Mouse (Mus musculus) MEL (cell line): ENCODE results near the gene 3110040N11Rik. TPM values are rescaled to one million over a fixed set of nuclear protein-coding genes. Genes with fewer than 3 reads are reported as not detected.
A peak's percentile ranks its signal among the peaks of the same experiment; 100 is the strongest.

Experiments
- DNase-seq: peaks from one replicate; pipeline ENCODE4 v3.0.0; 2011; ENCODE audit warnings: low read depth, low spot score
- H3K27ac ChIP-seq: 2 replicates; pipeline ENCODE4 v1.5.1; 2012; ENCODE audit warnings: low read depth, mild to moderate bottlenecking, control low read depth, low read length, moderate library complexity; ENCODE audit not compliant: control insufficient read depth
- H3K27me3 ChIP-seq, 2 experiments: fragments of 150-350 bp in 1 of 2; sonication (generic) in 1 of 2; 2 replicates each; pipeline ENCODE4 v1.6.1; 2012; ENCODE audit warnings: low read length in 2 of 2, mild to moderate bottlenecking in 2 of 2, improper control_type of control experiment in 1 of 2, moderate library complexity in 1 of 2; ENCODE audit not compliant: insufficient read depth in 2 of 2, control insufficient read depth in 1 of 2
- H3K36me3 ChIP-seq, 2 experiments: 2 replicates each; pipeline ENCODE4 v1.6.1; 2012 to 2014; ENCODE audit warnings: low read length in 2 of 2, improper control_type of control experiment in 1 of 2, inconsistent platforms in 1 of 2, mild to moderate bottlenecking in 1 of 2; ENCODE audit not compliant: insufficient read depth in 2 of 2, control insufficient read depth in 1 of 2
- H3K4me1 ChIP-seq, 2 experiments: fragments of 150-350 bp in 1 of 2; sonication (generic) in 1 of 2; 2 replicates each; pipeline ENCODE4 v1.6.1; 2012; ENCODE audit warnings: low read length in 2 of 2, improper control_type of control experiment in 1 of 2, mild to moderate bottlenecking in 1 of 2; ENCODE audit not compliant: insufficient read depth in 2 of 2, control insufficient read depth in 1 of 2
- H3K4me3 ChIP-seq, 2 experiments: fragments of 150-350 bp in 1 of 2; sonication (generic) in 1 of 2; 2 replicates each; pipeline ENCODE4 v1.5.1; 2012; ENCODE audit warnings: low read depth in 2 of 2, low read length in 2 of 2, mild to moderate bottlenecking in 2 of 2, moderate library complexity in 2 of 2, control low read depth in 1 of 2, improper control_type of control experiment in 1 of 2; ENCODE audit not compliant: control insufficient read depth in 1 of 2, insufficient read depth in 1 of 2
- H3K79me2 ChIP-seq: 2 replicates; pipeline ENCODE4 v1.6.1; 2012; ENCODE audit warnings: mild to moderate bottlenecking, low read length, moderate library complexity; ENCODE audit not compliant: control insufficient read depth, poor library complexity, insufficient read depth
- H3K9ac ChIP-seq: 2 replicates; pipeline ENCODE4 v1.6.1; 2012; ENCODE audit warnings: low read depth, mild to moderate bottlenecking, control low read depth, low read length, moderate library complexity; ENCODE audit not compliant: control insufficient read depth, poor library complexity, severe bottlenecking
- H3K9me3 ChIP-seq: fragments of 150-350 bp; sonication (generic); replicated peaks from 2 replicates; pipeline ENCODE4 v1.6.1; 2012; ENCODE audit warnings: mild to moderate bottlenecking, low read length, improper control_type of control experiment, moderate library complexity; ENCODE audit not compliant: insufficient read depth
- CHD2 ChIP-seq: IDR thresholded peaks from 2 replicates; pipeline ENCODE4 v1.6.1; 2011; ENCODE audit warnings: low read length, improper control_type of control experiment
- CTCF ChIP-seq, 3 experiments: IDR thresholded peaks in 2 of 3; conservative IDR thresholded peaks in 1 of 3; 2 replicates each; pipeline ENCODE4 v1.5.1; 2011 to 2012; ENCODE audit warnings: low read length in 3 of 3, low read depth in 2 of 3, mild to moderate bottlenecking in 2 of 3, improper control_type of control experiment in 1 of 3, inconsistent platforms in 1 of 3, mixed read lengths in 1 of 3, moderate library complexity in 1 of 3; ENCODE audit not compliant: control insufficient read depth in 1 of 3, insufficient read depth in 1 of 3, poor library complexity in 1 of 3, severe bottlenecking in 1 of 3
- ELF1 ChIP-seq: IDR thresholded peaks from 2 replicates; pipeline ENCODE4 v1.6.1; 2014; ENCODE audit warnings: low read depth, mild to moderate bottlenecking, inconsistent platforms, low read length, improper control_type of control experiment, moderate library complexity
- EP300 ChIP-seq, 2 experiments: IDR thresholded peaks; 2 replicates each; pipeline ENCODE4 v1.6.1; 2011; ENCODE audit warnings: improper control_type of control experiment in 2 of 2, low read length in 2 of 2, low read depth in 1 of 2, mild to moderate bottlenecking in 1 of 2
- ETS1 ChIP-seq: IDR thresholded peaks from 2 replicates; pipeline ENCODE4 v1.6.1; 2012; ENCODE audit warnings: low read depth, mild to moderate bottlenecking, inconsistent platforms, low read length, improper control_type of control experiment, moderate library complexity
- GABPA ChIP-seq: IDR thresholded peaks from 2 replicates; pipeline ENCODE4 v1.6.1; 2012; ENCODE audit warnings: low read depth, mild to moderate bottlenecking, inconsistent platforms, low read length, improper control_type of control experiment, moderate library complexity
- GATA1 ChIP-seq: IDR thresholded peaks from 2 replicates; pipeline ENCODE4 v1.6.1; 2011; ENCODE audit warnings: low read depth, low read length, improper control_type of control experiment
- HCFC1 ChIP-seq: IDR thresholded peaks from 2 replicates; pipeline ENCODE4 v1.6.1; 2012; ENCODE audit warnings: low read depth, mild to moderate bottlenecking, inconsistent platforms, low read length, improper control_type of control experiment, moderate library complexity
- MAFK ChIP-seq: IDR thresholded peaks from 2 replicates; pipeline ENCODE4 v1.6.1; 2011; ENCODE audit warnings: low read depth, mild to moderate bottlenecking, low read length, improper control_type of control experiment, borderline replicate concordance
- MAZ ChIP-seq: IDR thresholded peaks from 2 replicates; pipeline ENCODE4 v1.6.1; 2012; ENCODE audit warnings: low read depth, mild to moderate bottlenecking, inconsistent platforms, low read length, improper control_type of control experiment
- MEF2A ChIP-seq: IDR thresholded peaks from 2 replicates; pipeline ENCODE4 v1.6.1; 2014; ENCODE audit warnings: low read depth, mild to moderate bottlenecking, inconsistent platforms, low read length, improper control_type of control experiment; ENCODE audit not compliant: poor library complexity, insufficient replicate concordance, severe bottlenecking; ENCODE audit errors: extremely low read depth
- MXI1 ChIP-seq: IDR thresholded peaks from 2 replicates; pipeline ENCODE4 v1.6.1; 2011; ENCODE audit warnings: mild to moderate bottlenecking, low read depth, low read length, improper control_type of control experiment
- MYB ChIP-seq: IDR thresholded peaks from 2 replicates; pipeline ENCODE4 v1.6.1; 2011; ENCODE audit warnings: mild to moderate bottlenecking, low read depth, low read length, improper control_type of control experiment
- MYC ChIP-seq: IDR thresholded peaks from 2 replicates; pipeline ENCODE4 v1.6.1; 2011; ENCODE audit warnings: low read depth, mild to moderate bottlenecking, low read length, improper control_type of control experiment, moderate library complexity
- NELFE ChIP-seq: IDR thresholded peaks from 2 replicates; pipeline ENCODE4 v1.6.1; 2011; ENCODE audit warnings: low read depth, low read length, improper control_type of control experiment
- POLR2A ChIP-seq, 2 experiments: IDR thresholded peaks; 2 replicates each; pipeline ENCODE4 v1.6.1; 2011 to 2012; ENCODE audit warnings: low read length in 2 of 2, mild to moderate bottlenecking in 2 of 2, control low read depth in 1 of 2, improper control_type of control experiment in 1 of 2, low read depth in 1 of 2, moderate library complexity in 1 of 2; ENCODE audit not compliant: control insufficient read depth in 1 of 2, insufficient read depth in 1 of 2, poor library complexity in 1 of 2
- POLR2AphosphoS5 ChIP-seq: IDR thresholded peaks from 2 replicates; pipeline ENCODE4 v1.6.1; 2012; ENCODE audit warnings: low read depth, borderline replicate concordance, mild to moderate bottlenecking, inconsistent platforms, low read length, moderate library complexity, mixed read lengths
- RAD21 ChIP-seq: IDR thresholded peaks from 2 replicates; pipeline ENCODE4 v1.6.1; 2011; ENCODE audit warnings: mild to moderate bottlenecking, low read depth, low read length, improper control_type of control experiment
- RCOR1 ChIP-seq: IDR thresholded peaks from 2 replicates; pipeline ENCODE4 v1.6.1; 2012; ENCODE audit warnings: low read depth, mild to moderate bottlenecking, inconsistent platforms, low read length, improper control_type of control experiment
- SIN3A ChIP-seq: IDR thresholded peaks from 2 replicates; pipeline ENCODE4 v1.6.1; 2012; ENCODE audit warnings: low read length, improper control_type of control experiment, inconsistent platforms
- SMC3 ChIP-seq: IDR thresholded peaks from 2 replicates; pipeline ENCODE4 v1.6.1; 2011; ENCODE audit warnings: low read depth, low read length, improper control_type of control experiment
- TBP ChIP-seq: IDR thresholded peaks from 2 replicates; pipeline ENCODE4 v1.8.0; 2011; ENCODE audit warnings: low read depth, low read length, improper control_type of control experiment
- TCF12 ChIP-seq: IDR thresholded peaks from 2 replicates; pipeline ENCODE4 v1.6.1; 2014; ENCODE audit warnings: low read depth, mild to moderate bottlenecking, inconsistent platforms, low read length, improper control_type of control experiment, moderate library complexity
- UBTF ChIP-seq: IDR thresholded peaks from 2 replicates; pipeline ENCODE4 v1.6.1; 2012; ENCODE audit warnings: low read depth, mild to moderate bottlenecking, inconsistent platforms, low read length, improper control_type of control experiment, moderate library complexity, borderline replicate concordance; ENCODE audit not compliant: insufficient read depth
- USF2 ChIP-seq, 2 experiments: IDR thresholded peaks; 2 replicates each; pipeline ENCODE4 v1.6.1; 2011 to 2012; ENCODE audit warnings: improper control_type of control experiment in 2 of 2, low read length in 2 of 2, borderline replicate concordance in 1 of 2, inconsistent platforms in 1 of 2, low read depth in 1 of 2, mild to moderate bottlenecking in 1 of 2; ENCODE audit not compliant: insufficient read depth in 1 of 2
- ZC3H11A ChIP-seq: IDR thresholded peaks from 2 replicates; pipeline ENCODE4 v1.6.1; 2012; ENCODE audit warnings: low read depth, mild to moderate bottlenecking, inconsistent platforms, low read length, improper control_type of control experiment
- polyA plus RNA-seq, 2 experiments: library from polyadenylated mRNA; stranded (reverse) in 1 of 2; unstranded in 1 of 2; fragments of >175 nt in 1 of 2; fragments of >200 nt in 1 of 2; gene quantifications; 2 replicates each; pipeline versions ENCODE4 v1.2.1 to v1.2.4; 2012; ENCODE audit warnings: low replicate concordance in 2 of 2, low read depth in 1 of 2; ENCODE audit not compliant: insufficient read length in 2 of 2, insufficient read depth in 1 of 2, missing spikeins in 1 of 2
- total RNA-seq: library from RNA; depleted of rRNA; stranded (reverse); fragments of 300-350 nt; gene quantifications from 2 replicates; pipeline ENCODE4 v1.2.3, GENCODE M21; 2012

Gene 3110040N11Rik
- total and polyA plus RNA-seq, 3 experiments: 35.7 to 61.7 TPM; not detected in 1

- peak within 1 kb of the TSS; percentile 44 for H3K27ac ChIP-seq
- H3K27me3 ChIP-seq: no peaks in the 10 kb centered on the region; a peak in 1 of 4 replicates
- H3K4me1 ChIP-seq: peaks cover 0 to 18% of the 10 kb centered on the region in 2 experiments
- H3K79me2 ChIP-seq: peaks cover 38% of the 10 kb centered on the region
- peak; percentile 81 for DNase-seq
- peaks cover 0 to 17% of the 10 kb centered on the region in 2 experiments; a peak in 2 of 4 replicates for H3K36me3 ChIP-seq
- no peak for TF ChIP-seq POLR2AphosphoS5
- TF ChIP-seq EP300 (IDR thresholded peaks at IDR 0.05; ENCODE audit: low read depth in 1 of 2, low read length in 2 of 2): no peak
- TF ChIP-seq HCFC1: no peak
- no peak for TF ChIP-seq ZC3H11A
- TF ChIP-seq ETS1: no peak
- peak; percentile 62 for TF ChIP-seq NELFE
- TF ChIP-seq ELF1: peak; percentile 25; the same call in 1 of the 2 replicates
- no peak for TF ChIP-seq UBTF
- TF ChIP-seq MEF2A: no peak
- no peak for TF ChIP-seq SIN3A
- no peak for TF ChIP-seq TBP
- no peak for TF ChIP-seq MAFK
- TF ChIP-seq MAZ: no peak
- no peak for TF ChIP-seq GATA1
- no peak for TF ChIP-seq MYB
- no peak for TF ChIP-seq MYC
- TF ChIP-seq GABPA: no peak
- no peak for TF ChIP-seq TCF12
- no peak for TF ChIP-seq USF2 (IDR thresholded peaks at IDR 0.05; ENCODE audit: borderline replicate concordance in 1 of 2, insufficient read depth in 1 of 2, low read depth in 1 of 2, low read length in 2 of 2)
- no peak for TF ChIP-seq RAD21
- TF ChIP-seq POLR2A (IDR thresholded peaks at IDR 0.05; ENCODE audit: control insufficient read depth in 1 of 2, insufficient read depth in 1 of 2, low read depth in 1 of 2, low read length in 2 of 2, poor library complexity in 1 of 2): peak in 1 of 2 experiments; percentile 57; a peak in 2 of 4 replicates
- no peak for TF ChIP-seq SMC3
- TF ChIP-seq RCOR1: no peak
- no peak for TF ChIP-seq CTCF (IDR thresholded peaks at IDR 0.05 in 2 of 3, conservative IDR thresholded peaks at IDR 0.05 in 1 of 3; ENCODE audit: control insufficient read depth in 1 of 3, insufficient read depth in 1 of 3, low read depth in 2 of 3, low read length in 3 of 3, poor library complexity in 1 of 3, severe bottlenecking in 1 of 3)
- TF ChIP-seq CHD2: no peak
- TF ChIP-seq MXI1: peak; percentile 12
- H3K4me3 ChIP-seq: peak within 1 kb of the TSS; percentile 85 to 94
- no peaks in the 10 kb centered on the region for H3K9me3 ChIP-seq
- H3K9ac ChIP-seq: peak within 1 kb of the TSS; percentile 94
Measured at GRCm38 (mm10) chr7:81829379-81829894, 40.2 kb upstream of the 3110040N11Rik start, which contains the start of gene Btbd1. TSS of gene Btbd1 (minus strand) at chr7:81829431.
